Mouse (Mus musculus) 3T3-L1 (cell line): ENCODE data around the gene Kmt2c.
"Not testable (repeated sequence)": the region's sequence is repeated elsewhere in the genome, so short reads cannot be mapped to it uniquely, and the experiment has no call there.

Experiments
- DNase-seq: peaks from one replicate; pipeline ENCODE4 v3.0.0-alpha.2; 2015; ENCODE audit warnings: low read depth, low spot score

The Kmt2c gene

DNA sequence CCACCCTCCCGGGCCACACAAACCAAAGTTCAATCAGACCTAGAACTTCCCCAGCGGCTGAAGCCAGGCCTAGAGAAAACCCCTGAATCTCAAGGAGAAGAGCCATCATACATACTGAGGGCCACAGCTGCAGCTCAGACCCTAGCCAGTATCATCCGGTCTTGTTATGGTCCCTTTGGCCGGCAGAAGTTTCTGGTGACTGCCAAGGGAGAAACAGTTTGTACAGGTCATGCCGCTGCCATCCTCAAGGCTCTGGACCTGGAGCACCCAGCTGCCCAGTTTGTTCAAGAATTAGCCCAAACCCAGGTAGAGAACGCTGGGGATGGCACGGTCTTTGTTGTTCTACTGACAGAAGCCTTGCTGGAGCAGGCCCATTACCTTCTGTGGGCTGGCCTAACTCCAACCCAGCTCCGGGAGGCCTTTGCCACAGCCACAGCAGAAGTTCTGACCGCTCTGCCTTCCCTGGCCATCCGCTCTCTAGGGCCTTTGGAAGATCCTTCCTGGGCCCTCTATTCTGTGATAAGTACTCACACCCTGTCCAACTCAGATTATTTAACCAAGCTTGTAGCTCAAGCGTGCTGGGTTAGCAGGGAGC lies 17.8 kb upstream of the Kmt2c start:
- no peak for DNase-seq

GRCm38 (mm10) chr5:25515767-25516166 lies 17.2 kb upstream of the Kmt2c start, which contains the start of gene Cct8l1:
Gene Cct8l1 (plus strand): TSS chr5:25516067.
- DNase-seq: no peak

- DNase-seq: no peak
These were observed 7.5 kb upstream of the Kmt2c start for GRCm38 (mm10) chr5:25506041-25506440.

- DNase-seq: no peak
These were observed 2.1 kb upstream of the Kmt2c start for GRCm38 (mm10) chr5:25500686-25501085.

- DNase-seq: peak; percentile 91
These were observed 1.1 kb upstream of the Kmt2c start for GRCm38 (mm10) chr5:25499423-25500398.

DNA sequence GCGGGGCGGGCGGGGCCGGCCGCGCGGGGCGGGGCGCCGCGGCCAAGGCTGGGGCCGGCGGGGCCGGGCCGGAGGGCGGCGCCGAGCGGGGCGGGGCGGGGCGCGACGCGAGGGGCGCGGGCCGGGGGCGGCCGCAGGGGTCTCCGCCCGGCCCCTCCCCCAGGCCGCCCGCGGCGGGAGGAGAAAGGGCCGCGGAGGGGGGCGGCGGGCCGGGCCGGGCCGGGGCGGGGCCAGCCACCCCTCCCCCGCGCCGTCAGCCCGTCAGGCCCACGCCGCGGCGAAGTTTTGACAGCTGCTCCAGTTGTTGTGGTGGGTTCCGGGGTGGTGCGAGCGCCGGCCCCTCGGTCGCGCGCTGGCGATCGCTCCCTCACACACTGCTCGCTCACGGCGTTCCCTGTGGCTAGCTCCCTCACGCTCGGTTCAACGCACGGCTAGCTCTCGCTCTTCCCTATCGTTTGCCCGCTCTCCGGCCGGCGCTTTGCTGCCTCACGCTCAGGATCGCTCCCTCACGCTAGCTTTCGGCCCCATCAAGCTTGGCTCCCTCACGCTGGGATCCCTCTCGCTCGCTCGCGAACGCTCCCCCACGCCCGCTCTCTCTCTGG lies 339 bp upstream of the Kmt2c start:
- DNase-seq: peak; percentile 81

GRCm38 (mm10) chr5:25497720-25498345 lies 750 bp downstream of the Kmt2c start:
- DNase-seq: peak; percentile 45

- peak; percentile 42 for DNase-seq
These were observed 1.2 kb downstream of the Kmt2c start for GRCm38 (mm10) chr5:25497369-25497719.

GRCm38 (mm10) chr5:25496652-25497051 lies 1.9 kb downstream of the Kmt2c start:
- peak; percentile 17 for DNase-seq

DNA sequence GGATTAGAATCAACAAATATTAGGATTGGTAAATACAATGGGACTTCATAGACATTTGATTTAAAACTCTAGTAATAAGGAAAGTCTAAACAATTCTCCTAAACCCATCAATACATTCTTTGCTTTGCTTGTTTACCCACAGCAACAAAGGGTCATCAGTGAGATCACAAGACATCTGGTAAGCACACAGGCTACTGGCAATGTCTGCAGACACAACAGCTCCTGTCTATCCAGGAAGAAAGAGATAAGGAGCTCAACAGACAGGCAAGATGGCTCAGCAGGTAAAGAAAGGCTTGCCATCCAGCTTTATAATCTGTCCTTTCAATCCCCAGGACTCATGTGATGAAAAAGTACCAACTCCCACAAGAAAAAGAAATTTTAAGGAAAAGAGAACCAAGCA lies 19.7 kb downstream of the Kmt2c start:
- DNase-seq: no peak

DNA sequence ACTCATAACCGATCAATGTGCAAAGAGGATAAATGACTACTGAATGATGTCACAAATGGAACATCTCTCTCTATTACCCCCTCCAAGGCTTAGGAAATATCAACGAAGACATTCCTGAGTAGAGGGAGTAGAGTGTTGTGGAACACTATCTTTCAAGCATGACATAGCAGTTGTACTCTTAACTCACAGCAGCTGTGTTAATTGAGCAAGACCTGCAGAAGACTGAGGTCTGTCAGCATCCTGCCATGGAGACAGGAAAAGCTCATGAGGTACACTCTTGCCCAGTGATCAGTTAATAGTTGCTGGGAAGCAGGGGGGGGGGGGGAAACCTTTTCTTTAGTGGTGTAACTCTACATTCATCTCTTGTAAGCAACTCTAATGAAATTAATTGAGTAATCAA lies 22.8 kb downstream of the Kmt2c start:
- no peak for DNase-seq

GRCm38 (mm10) chr5:25472070-25472469 lies 26.5 kb downstream of the Kmt2c start:
- DNase-seq: peak; percentile 11

- DNase-seq: no peak
These were observed 36.6 kb downstream of the Kmt2c start for GRCm38 (mm10) chr5:25461956-25462355.

DNA sequence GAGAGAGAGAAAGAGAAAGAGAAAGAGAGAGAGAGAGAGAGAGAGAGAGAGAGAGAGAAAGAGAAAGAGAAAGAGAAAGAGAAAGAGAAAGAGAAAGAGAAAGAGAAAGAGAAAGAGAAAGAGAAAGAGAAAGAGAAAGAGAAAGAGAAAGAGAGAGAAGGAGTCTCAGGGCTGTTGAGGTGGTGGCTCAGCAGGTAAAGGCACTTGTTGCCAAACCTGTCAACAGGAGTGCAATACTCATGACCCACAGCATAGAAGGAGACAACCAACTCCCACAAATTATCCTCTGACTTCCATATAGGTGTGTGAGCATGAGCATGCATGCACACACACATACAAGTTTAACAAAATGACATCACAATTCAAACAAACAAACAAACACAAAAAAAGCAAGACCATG lies 43.2 kb downstream of the Kmt2c start:
- not testable (repeated sequence) for DNase-seq

DNA sequence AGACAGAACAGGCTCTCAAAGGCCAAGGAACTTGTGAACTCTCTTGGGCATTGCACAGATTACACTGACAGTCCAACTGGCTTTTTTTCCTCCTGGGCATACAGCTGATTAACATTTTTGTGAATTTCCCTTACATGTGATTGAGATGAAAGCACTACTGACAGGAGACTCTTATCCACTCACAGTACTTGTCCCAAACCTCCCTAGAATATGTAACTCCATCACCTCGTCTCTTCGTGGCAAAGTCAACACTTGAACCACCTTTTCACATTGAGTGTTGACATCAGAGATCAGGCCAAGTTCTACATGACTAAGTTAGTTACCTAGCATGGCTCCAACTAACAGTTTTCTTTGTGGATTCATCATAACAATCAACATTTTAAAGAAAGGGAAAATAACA lies 45.9 kb downstream of the Kmt2c start:
- DNase-seq: no peak

GRCm38 (mm10) chr5:25437508-25437907 lies 61.1 kb downstream of the Kmt2c start:
- no peak for DNase-seq

DNA sequence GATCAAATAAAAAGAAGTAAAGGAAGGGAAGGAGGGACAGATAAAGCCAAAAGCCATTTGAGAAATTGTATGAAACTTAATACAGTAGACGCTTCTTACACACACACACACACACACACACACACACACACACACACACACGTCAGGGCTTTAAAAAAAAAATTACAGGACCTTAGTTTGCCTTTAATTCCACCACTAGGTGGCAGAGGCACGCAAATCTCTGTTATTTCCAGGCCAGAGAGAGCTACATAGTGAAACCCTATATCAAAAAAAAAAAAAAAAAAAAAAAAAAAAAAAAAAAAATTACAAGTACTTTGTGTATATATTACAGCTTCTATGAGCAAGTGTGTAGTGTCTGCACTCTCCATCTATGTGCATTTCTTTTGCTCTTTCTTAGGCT lies 62.5 kb downstream of the Kmt2c start:
- peak; percentile 85 for DNase-seq

GRCm38 (mm10) chr5:25422576-25422975 lies 76.0 kb downstream of the Kmt2c start:
- DNase-seq: no peak

GRCm38 (mm10) chr5:25420601-25421000 lies 78.0 kb downstream of the Kmt2c start:
- peak; percentile 83 for DNase-seq

DNA sequence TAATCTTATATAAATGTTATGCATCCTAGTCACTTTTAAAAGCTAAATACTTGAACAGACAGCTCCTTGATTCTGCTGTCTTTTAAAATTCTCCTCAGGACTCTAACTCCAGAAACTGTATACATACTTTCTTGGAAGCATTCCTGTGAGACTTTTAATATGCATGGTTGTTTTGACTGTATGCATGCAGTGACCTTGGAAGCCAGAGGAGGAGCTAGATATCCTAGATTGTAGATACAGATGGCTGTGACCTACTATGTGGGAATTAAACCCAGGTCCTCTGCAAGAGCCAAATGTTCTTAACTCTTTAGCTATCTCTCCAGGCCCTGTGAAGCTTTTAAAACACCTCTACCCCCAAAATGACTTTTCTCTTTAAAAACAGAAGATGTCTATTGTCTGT lies 83.2 kb downstream of the Kmt2c start:
- DNase-seq: peak; percentile 33

- no peak for DNase-seq
These were observed 101.9 kb downstream of the Kmt2c start for GRCm38 (mm10) chr5:25396727-25397126.

DNA sequence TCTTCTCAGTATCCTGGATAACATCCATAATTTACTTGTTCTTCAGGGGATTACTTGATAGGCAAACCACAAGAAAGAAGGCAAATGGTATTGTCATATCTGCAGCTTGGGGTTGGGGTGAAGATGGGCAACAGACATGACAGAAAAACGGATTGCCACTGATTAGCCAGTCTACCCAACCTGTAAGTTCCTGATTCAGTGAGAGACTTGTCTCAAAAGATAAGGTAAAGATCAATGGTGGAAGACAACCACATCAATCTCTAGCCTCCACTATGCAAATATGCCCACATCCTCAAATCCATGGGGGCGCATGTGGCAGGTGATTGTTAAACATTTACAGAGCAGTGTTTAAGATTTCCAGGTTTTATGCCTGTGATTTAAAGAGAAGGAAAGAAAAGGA lies 105.9 kb downstream of the Kmt2c start:
- no peak for DNase-seq
